Mouse (Mus musculus) lung, adult 2 months (tissue): Measurements from ENCODE around the gene Iba57.

ENCODE experiments used
- CTCF ChIP-seq: fragments of 200-500 bp; IDR thresholded peaks from 2 replicates; pipeline ENCODE4 v1.5.1; 2011; ENCODE audit warnings: mild to moderate bottlenecking, low read length, control low read depth; ENCODE audit not compliant: insufficient read depth
- POLR2A ChIP-seq: fragments of 200-500 bp; IDR thresholded peaks from 2 replicates; pipeline ENCODE4 v1.6.1; 2011; ENCODE audit warnings: low read depth, mild to moderate bottlenecking, control low read depth, low read length, borderline replicate concordance; ENCODE audit errors: extremely low read depth

GRCm38 (mm10) chr11:59149302-59149701 lies 14.2 kb downstream of the Iba57 start:
- TF ChIP-seq CTCF: no peak
- no peak for TF ChIP-seq POLR2A
